Mouse (Mus musculus): ENCODE data around the gene Gm20388. TPM values are rescaled to one million over a fixed set of nuclear protein-coding genes. Genes with fewer than 3 reads are reported as not detected.

Gm20388 gene
- polyA plus RNA-seq, 1 experiment, result 23.9 TPM

- H3K4me3 ChIP-seq (ENCODE audit: insufficient read depth, low read length), result no peak overlapping the region
- H3K4me1 ChIP-seq (ENCODE audit: control insufficient read depth, insufficient read depth, low read length), result no peaks in the 10 kb centered on the region
- TF ChIP-seq CTCF (IDR thresholded peaks at IDR 0.05; ENCODE audit: extremely low read depth, insufficient read depth, low read length) (no peak), POLR2A (IDR thresholded peaks at IDR 0.05; ENCODE audit: extremely low read depth, insufficient read depth, low read length) (no peak)
- no peak overlapping the region for H3K27ac ChIP-seq (ENCODE audit: insufficient read depth, low read length)
Measured at GRCm38 (mm10) chr8:122197342-122197741, 2286.7 kb downstream of the Gm20388 start.

GRCm38 (mm10) chr8:122198378-122199025, 2287.9 kb downstream of the Gm20388 start:
- no peak for TF ChIP-seq POLR2A (IDR thresholded peaks at IDR 0.05; ENCODE audit: extremely low read depth, insufficient read depth, low read length)
- TF ChIP-seq CTCF (IDR thresholded peaks at IDR 0.05; ENCODE audit: extremely low read depth, insufficient read depth, low read length), result peak; percentile 22; the same call in 1 of the 2 replicates
- no peak overlapping the region for H3K27ac ChIP-seq (ENCODE audit: insufficient read depth, low read length)
- no peaks in the 10 kb centered on the region for H3K4me1 ChIP-seq (ENCODE audit: control insufficient read depth, insufficient read depth, low read length)

GRCm38 (mm10) chr8:122199191-122199590, 2288.6 kb downstream of the Gm20388 start:
- Histone ChIP-seq H3K4me3 (ENCODE audit: insufficient read depth, low read length) (no peak overlapping the region), H3K27ac (ENCODE audit: insufficient read depth, low read length) (no peak overlapping the region), H3K4me1 (ENCODE audit: control insufficient read depth, insufficient read depth, low read length) (no peaks in the 10 kb centered on the region)
- TF ChIP-seq POLR2A (IDR thresholded peaks at IDR 0.05; ENCODE audit: extremely low read depth, insufficient read depth, low read length) (no peak), CTCF (IDR thresholded peaks at IDR 0.05; ENCODE audit: extremely low read depth, insufficient read depth, low read length) (no peak)

More at GRCm38 (mm10) chr8:122198378-122199025, 2287.9 kb downstream of the Gm20388 start:
- H3K4me3 ChIP-seq (ENCODE audit: insufficient read depth, low read length), result no peak overlapping the region

GRCm38 (mm10) chr8:122199841-122200240, 2289.2 kb downstream of the Gm20388 start:
- Histone ChIP-seq H3K4me3 (ENCODE audit: insufficient read depth, low read length) (no peak overlapping the region), H3K27ac (ENCODE audit: insufficient read depth, low read length) (no peak overlapping the region), H3K4me1 (ENCODE audit: control insufficient read depth, insufficient read depth, low read length) (no peaks in the 10 kb centered on the region)
- TF ChIP-seq CTCF (IDR thresholded peaks at IDR 0.05; ENCODE audit: extremely low read depth, insufficient read depth, low read length), result no peak

GRCm38 (mm10) chr8:122211591-122211990, 2300.9 kb downstream of the Gm20388 start:
- H3K4me1 ChIP-seq (ENCODE audit: control insufficient read depth, insufficient read depth, low read length), result no peaks in the 10 kb centered on the region
- TF ChIP-seq CTCF (IDR thresholded peaks at IDR 0.05; ENCODE audit: extremely low read depth, insufficient read depth, low read length) (no peak), POLR2A (IDR thresholded peaks at IDR 0.05; ENCODE audit: extremely low read depth, insufficient read depth, low read length) (no peak)
- H3K4me3 ChIP-seq (ENCODE audit: insufficient read depth, low read length), result no peak overlapping the region
- H3K27ac ChIP-seq (ENCODE audit: insufficient read depth, low read length), result no peak overlapping the region

- H3K4me3 ChIP-seq (ENCODE audit: insufficient read depth, low read length), result no peak overlapping the region
- no peak overlapping the region for H3K27ac ChIP-seq (ENCODE audit: insufficient read depth, low read length)
Measured at GRCm38 (mm10) chr8:122215630-122216029, 2305.0 kb downstream of the Gm20388 start.

GRCm38 (mm10) chr8:122216433-122216832, 2305.8 kb downstream of the Gm20388 start:
- no peak for TF ChIP-seq POLR2A (IDR thresholded peaks at IDR 0.05; ENCODE audit: extremely low read depth, insufficient read depth, low read length)
- TF ChIP-seq CTCF (IDR thresholded peaks at IDR 0.05; ENCODE audit: extremely low read depth, insufficient read depth, low read length), result no peak
- no peaks in the 10 kb centered on the region for H3K4me1 ChIP-seq (ENCODE audit: control insufficient read depth, insufficient read depth, low read length)
- H3K4me3 ChIP-seq (ENCODE audit: insufficient read depth, low read length), result no peak overlapping the region
- H3K27ac ChIP-seq (ENCODE audit: insufficient read depth, low read length), result no peak overlapping the region

More at GRCm38 (mm10) chr8:122215630-122216029, 2305.0 kb downstream of the Gm20388 start:
- no peaks in the 10 kb centered on the region for H3K4me1 ChIP-seq (ENCODE audit: control insufficient read depth, insufficient read depth, low read length)
- TF ChIP-seq POLR2A (IDR thresholded peaks at IDR 0.05; ENCODE audit: extremely low read depth, insufficient read depth, low read length) (no peak), CTCF (IDR thresholded peaks at IDR 0.05; ENCODE audit: extremely low read depth, insufficient read depth, low read length) (no peak)

- TF ChIP-seq POLR2A (IDR thresholded peaks at IDR 0.05; ENCODE audit: extremely low read depth, insufficient read depth, low read length) (no peak), CTCF (IDR thresholded peaks at IDR 0.05; ENCODE audit: extremely low read depth, insufficient read depth, low read length) (no peak)
- Histone ChIP-seq H3K4me1 (ENCODE audit: control insufficient read depth, insufficient read depth, low read length) (no peaks in the 10 kb centered on the region), H3K4me3 (ENCODE audit: insufficient read depth, low read length) (no peak overlapping the region), H3K27ac (ENCODE audit: insufficient read depth, low read length) (no peak overlapping the region)
Measured at GRCm38 (mm10) chr8:122217456-122218177, 2307.0 kb downstream of the Gm20388 start.

GRCm38 (mm10) chr8:122223976-122224649, 2313.5 kb downstream of the Gm20388 start:
- no peak for TF ChIP-seq CTCF (IDR thresholded peaks at IDR 0.05; ENCODE audit: extremely low read depth, insufficient read depth, low read length)
- TF ChIP-seq POLR2A (IDR thresholded peaks at IDR 0.05; ENCODE audit: extremely low read depth, insufficient read depth, low read length), result no peak
- Histone ChIP-seq H3K27ac (ENCODE audit: insufficient read depth, low read length) (0 out of 2 replicates have a peak overlapping the region, but pooled peaks have one; percentile 27), H3K4me3 (ENCODE audit: insufficient read depth, low read length) (no peak overlapping the region), H3K4me1 (ENCODE audit: control insufficient read depth, insufficient read depth, low read length) (no peaks in the 10 kb centered on the region; the same call in 1 of the 2 replicates)

Measured in cortical plate, adult 2 months (tissue).